Mouse (Mus musculus) common myeloid progenitor, adult 5-6 weeks (primary cell): Measurements from ENCODE around the gene Prss33. TPM values are rescaled to one million over a fixed set of nuclear protein-coding genes. Genes with fewer than 3 reads are reported as not detected.

Experiments used
- ATAC-seq: replicated peaks from 2 replicates; pipeline ENCODE4 v1.8.0; 2016; ENCODE audit warnings: low read depth, mild to moderate bottlenecking, moderate TSS enrichment, inconsistent platforms; ENCODE audit not compliant: poor library complexity, severe bottlenecking
- total RNA-seq: library from RNA; stranded (forward); fragments of 200-1000, 187-1606 nt; gene quantifications from 2 replicates; pipeline ENCODE4 v1.2.3, GENCODE M21; 2017

Gene Prss33
- total RNA-seq, 1 experiment from 2014 or later, result not detected

DNA sequence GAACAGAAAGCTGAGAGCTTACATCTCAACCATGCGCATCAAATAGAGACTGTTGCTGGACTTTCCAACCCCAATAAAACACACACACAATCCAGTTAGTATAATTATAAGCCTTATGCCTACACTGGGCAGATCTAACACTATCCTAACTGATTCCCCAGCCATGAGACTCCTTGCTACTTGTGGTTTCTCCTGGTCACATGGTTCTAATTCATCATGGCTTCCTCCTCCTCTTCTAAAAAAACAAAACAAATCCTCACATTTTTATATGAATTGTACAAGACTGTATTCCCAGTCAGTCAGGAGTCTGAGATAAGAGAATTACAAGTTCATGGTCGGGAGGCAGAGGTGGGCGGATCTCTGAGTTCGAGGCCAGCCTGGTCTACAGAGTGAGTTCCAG, 46.9 kb downstream of the Prss33 start:
- ATAC-seq, result no peak

DNA sequence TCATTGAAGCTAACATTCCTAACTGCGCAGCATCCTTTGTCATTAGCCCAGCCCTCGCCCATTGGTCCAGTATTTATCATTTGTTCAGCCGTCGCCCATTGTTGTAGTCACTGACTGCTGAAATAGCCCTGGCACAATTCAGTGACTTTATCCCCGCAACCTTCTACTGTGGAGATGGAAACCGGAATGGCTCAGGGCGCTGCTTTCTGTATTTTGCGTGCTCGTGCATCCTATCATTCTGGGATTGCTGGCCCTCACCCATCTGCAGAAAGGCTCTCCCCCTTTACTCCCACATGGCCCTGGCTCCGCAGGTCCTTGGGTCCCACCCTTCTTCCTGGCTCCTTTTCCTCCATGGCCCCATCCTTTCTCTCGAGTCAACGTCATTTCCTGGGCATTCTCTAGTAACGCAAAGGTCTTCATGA, 49.3 kb downstream of the Prss33 start:
- ATAC-seq, result no peak

DNA sequence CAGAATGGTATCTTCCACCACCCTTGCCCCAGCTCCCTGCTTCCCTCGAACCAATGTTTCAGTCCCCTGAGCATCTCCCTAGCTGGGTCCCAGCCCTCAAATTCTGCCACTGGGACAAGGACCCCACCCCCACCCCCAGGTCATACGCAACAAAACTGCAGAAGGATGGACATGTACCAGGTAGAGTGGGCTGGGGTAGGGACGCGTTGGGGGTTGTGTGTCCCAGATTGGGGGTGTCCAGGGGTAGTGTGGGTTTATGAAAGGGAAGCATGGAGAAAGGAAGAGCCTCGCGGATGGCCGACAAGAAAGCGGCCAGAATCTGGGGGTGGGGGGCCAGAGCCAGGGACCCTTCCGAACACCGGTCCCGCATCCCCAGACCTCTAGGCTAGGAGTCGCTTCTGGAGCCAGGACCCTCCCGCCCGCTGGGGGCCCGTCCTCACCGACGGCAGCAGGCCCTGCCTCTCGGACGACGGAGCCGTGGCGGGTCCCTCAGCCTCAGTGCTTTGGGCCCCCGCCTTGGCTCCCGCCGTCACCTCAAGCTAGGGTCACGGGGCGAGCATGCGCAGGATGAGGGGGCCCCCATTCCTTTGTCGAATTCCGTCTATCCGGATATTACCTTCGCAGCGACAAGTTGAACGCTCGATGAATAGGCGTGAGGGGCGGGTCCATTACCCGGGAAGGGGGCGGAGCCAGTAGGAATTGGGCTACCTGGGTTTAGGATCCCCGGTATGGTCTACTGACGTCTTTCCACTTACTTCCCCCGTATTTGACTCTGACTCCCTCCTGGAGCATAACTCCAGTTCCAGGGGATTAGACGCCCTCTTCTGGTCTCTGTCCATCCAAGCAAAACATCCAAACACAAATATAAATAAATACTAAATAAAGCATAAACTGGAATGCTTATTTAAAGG, 50.0 kb downstream of the Prss33 start, which contains the start of gene Flywch2:
Gene Flywch2, minus strand, starts transcription at position 521 of the 911 bp plus-strand sequence.
- peak; percentile 76 for ATAC-seq

DNA sequence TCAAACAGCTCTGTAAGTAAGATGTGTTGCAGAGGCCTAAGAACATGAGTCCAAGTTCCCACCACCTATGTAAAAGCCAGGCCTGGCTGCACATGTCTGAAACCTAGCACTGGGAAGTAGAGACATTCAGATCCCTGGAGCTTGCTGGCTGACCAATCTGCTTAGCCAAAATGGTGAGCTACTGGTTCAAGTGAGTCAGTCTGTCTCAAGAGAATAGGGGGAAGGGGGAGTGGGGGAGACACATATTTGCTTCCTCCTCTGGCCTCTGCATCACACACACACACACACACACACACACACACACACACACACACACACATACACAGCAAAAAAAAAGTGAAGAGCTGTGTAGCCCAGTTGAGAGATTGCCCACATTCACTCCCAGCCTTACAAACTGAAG, 52.5 kb downstream of the Prss33 start:
- no peak for ATAC-seq

Other genes with a start within 250 kb of the Prss33 start
- gene Zfp13, start 236.6 kb downstream of the Prss33 start, total RNA-seq, result 0.14 and 1.8 TPM in 2 replicates
- not detected in 2 replicates for gene Zscan10, start 235.2 kb downstream of the Prss33 start, total RNA-seq
- 0.24 TPM in 1 of 2 replicates, not detected in the other for gene Mmp25, start 190.8 kb downstream of the Prss33 start, total RNA-seq
- not detected in 2 replicates for gene Bicdl2, start 175.6 kb downstream of the Prss33 start, total RNA-seq
- gene Hcfc1r1, start 162.5 kb downstream of the Prss33 start, total RNA-seq, result 19.2 and 26.9 TPM in 2 replicates
- 44.6 and 55.5 TPM in 2 replicates for gene Thoc6, start 162.2 kb downstream of the Prss33 start, total RNA-seq
- gene Tnfrsf12a, start 158.6 kb downstream of the Prss33 start, total RNA-seq, result 10.1 and 13.2 TPM in 2 replicates
- gene Cldn6, start 156.8 kb downstream of the Prss33 start, total RNA-seq, result 1.3 TPM in 1 of 2 replicates, not detected in the other
- gene Cldn9, start 152.0 kb downstream of the Prss33 start, total RNA-seq, result not detected in 2 replicates
- gene 1520401A03Rik, start 113.3 kb downstream of the Prss33 start, total RNA-seq, result not detected in 2 replicates
- gene Pkmyt1, start 109.7 kb downstream of the Prss33 start, total RNA-seq, result 14.3 and 28.1 TPM in 2 replicates
- gene Paqr4, start 95.2 kb downstream of the Prss33 start, total RNA-seq, result 4.4 and 5.3 TPM in 2 replicates
- gene Kremen2, start 90.2 kb downstream of the Prss33 start, total RNA-seq, result not detected in 2 replicates
- 33.8 and 34.0 TPM in 2 replicates for gene Flywch1, start 64.5 kb downstream of the Prss33 start, total RNA-seq
- gene Flywch2, start 50.0 kb downstream of the Prss33 start, total RNA-seq, result 0.46 and 4.6 TPM in 2 replicates
- gene Srrm2, start 45.5 kb downstream of the Prss33 start, total RNA-seq, result 234 and 239 TPM in 2 replicates
- 96.2 and 130 TPM in 2 replicates for gene Elob, start 6.9 kb downstream of the Prss33 start, total RNA-seq
- gene Prss32, start 7.8 kb upstream of the Prss33 start, total RNA-seq, result not detected in 2 replicates
- not detected in 2 replicates for gene Prss41, start 8.1 kb upstream of the Prss33 start, total RNA-seq
- gene Prss21, start 32.0 kb upstream of the Prss33 start, total RNA-seq, result not detected in 2 replicates
- gene Dcpp1, start 44.8 kb upstream of the Prss33 start, total RNA-seq, result not detected in 2 replicates
- gene Dcpp2, start 44.8 kb upstream of the Prss33 start, total RNA-seq, result not detected in 2 replicates
- gene Dcpp3, start 81.4 kb upstream of the Prss33 start, total RNA-seq, result not detected in 2 replicates
- not detected in 2 replicates for gene Sbp, start 105.6 kb upstream of the Prss33 start, total RNA-seq
- gene Sbpl, start 119.2 kb upstream of the Prss33 start, total RNA-seq, result not detected in 2 replicates
- not detected in 2 replicates for gene Prss30, start 144.5 kb upstream of the Prss33 start, total RNA-seq
- gene Prss22, start 162.0 kb upstream of the Prss33 start, total RNA-seq, result not detected in 2 replicates
- not detected in 2 replicates for gene Prss27, start 202.1 kb upstream of the Prss33 start, total RNA-seq
- gene Kctd5, start 237.4 kb upstream of the Prss33 start, total RNA-seq, result 17.8 and 19.2 TPM in 2 replicates